Mouse (Mus musculus) liver, embryonic 11.5 days (tissue): Measurements from ENCODE around the gene Pafah1b2. TPM values are rescaled to one million over a fixed set of nuclear protein-coding genes. Genes with fewer than 3 reads are reported as not detected.

Experiments used
- ATAC-seq: fragments of 200-750 bp; cut with Nextera tagmentation; replicated peaks from 2 replicates; pipeline ENCODE4 v1.8.0; 2017; ENCODE audit warnings: moderate number of reproducible peaks, mild to moderate bottlenecking, moderate TSS enrichment, moderate library complexity; ENCODE audit not compliant: low FRiP score
- DNase-seq: peaks from one replicate; pipeline ENCODE4 v3.0.0-alpha.2; 2017; ENCODE audit warnings: low spot score
- H3K27ac ChIP-seq: fragments of 300-500 bp; sonication (generic); 2 replicates; pipeline ENCODE4 v1.5.1; 2014; ENCODE audit warnings: mild to moderate bottlenecking, low read depth, low read length, control low read depth
- H3K27me3 ChIP-seq: fragments of 300-500 bp; sonication (generic); replicated peaks from 2 replicates; pipeline ENCODE4 v1.6.1; 2014; ENCODE audit warnings: low read length, mixed read lengths; ENCODE audit not compliant: control insufficient read depth, insufficient read depth
- H3K36me3 ChIP-seq: fragments of 300-500 bp; sonication (generic); 2 replicates; pipeline ENCODE4 v1.6.1; 2014; ENCODE audit warnings: mild to moderate bottlenecking, low read length, moderate library complexity, mixed read lengths; ENCODE audit not compliant: control insufficient read depth, insufficient read depth
- H3K4me1 ChIP-seq: fragments of 300-500 bp; sonication (generic); replicated peaks from 2 replicates; pipeline ENCODE4 v1.6.1; 2014; ENCODE audit warnings: low read length, mixed read lengths; ENCODE audit not compliant: control insufficient read depth, insufficient read depth
- H3K4me2 ChIP-seq: fragments of 300-500 bp; sonication (generic); 2 replicates; pipeline ENCODE4 v1.6.1; 2014; ENCODE audit warnings: mild to moderate bottlenecking, control low read depth, moderate library complexity
- H3K4me3 ChIP-seq: fragments of 300-500 bp; sonication (generic); 2 replicates; pipeline ENCODE4 v1.5.1; 2014; ENCODE audit warnings: low read depth, low read length, control low read depth
- H3K9ac ChIP-seq: fragments of 300-500 bp; sonication (generic); 2 replicates; pipeline ENCODE4 v1.6.1; 2014; ENCODE audit warnings: low read depth, low read length, control low read depth
- H3K9me3 ChIP-seq: fragments of 300-500 bp; sonication (generic); 2 replicates; pipeline ENCODE4 v1.6.1; 2016; ENCODE audit warnings: low read length, inconsistent platforms, mixed read lengths; ENCODE audit not compliant: control insufficient read depth
- WGBS: fragments of 180-500 bp; shearing (Covaris S2); extraction: QIAGEN DNeasy Blood & Tissue Kit; methylation state at CpG from one replicate; pipeline ENCODE4 v1.1.7; 2014; 5-methylcytosine and 5-hydroxymethylcytosine counted together
- polyA plus RNA-seq: library from polyadenylated mRNA; unstranded; fragments of >200 nt; fragmentation: Nextera tagmentation; extraction: Ambion mirVana; gene quantifications from 2 replicates; pipeline ENCODE4 v1.2.1, GENCODE M21; 2014

The Pafah1b2 gene
- polyA plus RNA-seq, 1 experiment from 2014 or later = 137 TPM

DNA sequence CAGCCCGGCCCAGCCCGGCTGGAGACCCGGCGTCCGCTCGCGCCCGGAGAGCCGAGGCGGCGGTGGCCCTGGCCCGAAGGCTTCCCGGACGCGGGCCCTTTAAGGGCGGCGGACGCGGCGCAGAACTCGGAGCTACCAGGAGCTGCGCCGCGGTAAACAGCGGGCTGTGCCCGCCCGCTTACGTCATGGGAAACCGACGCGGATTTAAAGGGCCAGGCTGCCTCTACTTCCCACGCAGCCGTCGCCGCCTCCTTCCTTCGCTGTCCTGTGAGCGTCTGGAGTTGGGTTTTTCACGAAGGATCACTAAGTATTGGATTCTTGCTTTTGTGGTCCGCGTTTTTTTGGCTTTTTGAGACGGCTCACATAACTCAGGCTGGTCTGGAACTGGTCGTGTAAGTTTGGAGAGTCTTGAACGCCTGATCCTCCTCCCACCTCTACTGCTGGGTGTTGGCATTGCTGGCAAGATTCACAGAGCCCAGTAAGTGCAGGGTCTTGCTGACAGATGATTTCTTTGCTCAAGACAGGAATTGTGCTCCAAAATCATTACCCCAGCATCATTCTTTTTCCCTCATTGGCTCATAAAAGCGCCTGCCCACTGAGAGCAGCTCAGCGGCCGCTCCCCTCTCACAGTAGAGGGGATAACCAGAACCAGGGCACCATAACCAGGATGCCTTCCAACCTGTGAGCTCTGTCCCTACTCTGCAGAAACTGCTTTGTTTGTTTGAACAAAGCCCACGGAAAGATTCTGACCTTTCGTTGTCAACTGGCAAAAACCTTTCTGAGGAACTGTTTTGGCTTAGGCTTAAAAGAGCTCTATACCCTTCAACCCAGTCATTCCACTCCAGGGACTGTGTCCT lies 57.2 kb downstream of the Pafah1b2 start, which contains the start of gene Sidt2:
Sidt2 (minus strand) TSS at position 152 of the 857 bp plus-strand sequence.
- H3K4me1 ChIP-seq = peaks cover 19% of the 10 kb centered on the region
- peaks cover under 1% of the 10 kb centered on the region; the same call in 1 of the 2 replicates for H3K36me3 ChIP-seq
- H3K4me3 ChIP-seq = peak within 1 kb of the TSS; percentile 92
- peak within 1 kb of the TSS; percentile 87 for H3K27ac ChIP-seq
- 2% methylated on average over 48 of the region's 48 CpGs for WGBS
- no peaks in the 10 kb centered on the region for H3K27me3 ChIP-seq
- peak; percentile 96 for ATAC-seq
- H3K9ac ChIP-seq = peak within 1 kb of the TSS; percentile 91
- H3K4me2 ChIP-seq = peak within 1 kb of the TSS; percentile 81
- H3K9me3 ChIP-seq = no peaks in the 10 kb centered on the region
- DNase-seq = peak; percentile 85

DNA sequence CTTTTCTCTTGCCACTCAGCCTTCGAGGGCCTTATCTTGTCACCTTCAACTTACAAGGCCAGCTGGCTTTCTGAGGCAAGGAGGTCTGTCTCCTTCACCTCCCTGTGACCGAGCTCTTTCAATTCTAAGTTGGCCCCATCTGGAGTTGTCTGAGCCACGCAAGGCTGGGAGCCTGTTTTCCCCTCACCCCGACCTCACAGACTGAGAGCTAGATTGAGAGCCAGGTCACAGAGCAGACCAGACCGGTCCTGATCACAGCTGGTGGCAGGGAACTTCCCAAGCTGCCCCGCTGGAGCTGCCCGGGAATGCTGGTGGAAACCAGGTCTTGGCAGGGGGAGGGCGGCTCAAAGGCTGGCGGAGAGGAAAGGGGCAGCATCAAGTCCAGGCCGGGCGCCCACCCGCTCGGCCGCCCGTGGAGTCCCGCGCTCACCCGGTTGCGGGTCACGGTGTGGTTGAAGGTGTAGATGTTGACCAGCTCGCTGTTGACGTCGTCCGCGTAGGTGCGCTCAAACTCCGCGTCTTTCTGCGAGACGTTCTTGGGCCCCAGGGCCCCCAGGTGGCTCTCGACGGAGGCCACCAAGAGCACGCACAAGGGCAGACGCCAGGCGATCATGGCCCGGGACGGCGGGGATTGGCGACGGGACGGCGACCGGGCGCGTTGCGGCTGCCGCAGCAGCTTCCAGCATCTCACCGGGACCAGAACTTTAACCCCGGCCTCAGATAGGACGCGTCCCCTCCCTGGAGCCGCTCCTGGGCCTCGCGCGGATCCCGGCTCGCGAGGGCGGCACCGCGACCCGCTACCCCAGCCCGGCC lies 58.0 kb downstream of the Pafah1b2 start:
- peak overlapping the region; percentile 81 for H3K4me2 ChIP-seq
- H3K9ac ChIP-seq = peak overlapping the region; percentile 91
- peak overlapping the region; percentile 92 for H3K4me3 ChIP-seq
- WGBS = under 1% methylated on average over 62 of the region's 63 CpGs
- H3K27ac ChIP-seq = peak overlapping the region; percentile 87
- peaks cover 19% of the 10 kb centered on the region for H3K4me1 ChIP-seq
- H3K36me3 ChIP-seq = peaks cover 8% of the 10 kb centered on the region
- H3K27me3 ChIP-seq = no peaks in the 10 kb centered on the region
- H3K9me3 ChIP-seq = no peaks in the 10 kb centered on the region
- ATAC-seq = peak; percentile 62
- DNase-seq = peak; percentile 74

DNA sequence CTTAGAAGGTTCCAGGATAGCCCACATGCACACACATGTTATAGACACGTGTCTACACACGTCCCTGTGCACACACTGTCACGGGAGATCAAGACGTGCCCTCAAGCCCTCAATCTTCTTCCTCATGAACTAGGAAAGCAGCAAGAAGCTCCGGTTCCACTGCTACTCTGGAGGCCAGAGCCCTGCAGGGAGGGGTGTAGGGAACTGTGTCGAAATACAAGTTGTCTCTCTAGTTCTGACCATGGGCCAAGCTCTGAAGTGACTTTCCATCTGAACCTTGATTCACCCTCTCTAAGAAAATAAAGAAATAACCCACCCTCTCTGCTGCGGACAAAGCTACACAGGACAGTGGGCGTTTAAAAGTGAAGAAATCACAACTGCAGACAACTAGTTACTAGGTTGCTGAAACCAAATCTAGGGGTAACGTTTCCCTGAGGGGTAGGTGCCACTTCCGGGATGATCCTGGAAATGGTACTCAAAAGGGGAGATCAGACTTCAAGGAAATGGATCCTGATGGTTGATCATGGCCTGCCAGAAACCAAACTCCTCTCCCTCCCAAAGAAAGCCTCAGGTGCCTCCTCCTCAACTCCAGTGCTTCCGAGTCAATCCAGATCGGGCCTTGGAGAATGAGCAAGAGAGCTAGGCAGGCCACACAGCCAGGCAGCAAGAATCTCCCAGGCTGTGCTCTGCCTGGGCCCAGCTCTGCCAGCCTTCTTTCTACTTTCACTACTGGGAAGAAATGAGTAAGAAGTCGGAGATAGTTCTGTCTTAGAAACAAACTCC lies 58.8 kb downstream of the Pafah1b2 start:
- Histone ChIP-seq H3K27ac (no peak overlapping the region; the same call in 1 of the 2 replicates), H3K4me1 (peaks cover 19% of the 10 kb centered on the region), H3K36me3 (peaks cover 12% of the 10 kb centered on the region), H3K9me3 (no peaks in the 10 kb centered on the region), H3K27me3 (no peaks in the 10 kb centered on the region), H3K4me3 (peak overlapping the region; percentile 92), H3K4me2 (peak overlapping the region; percentile 81), H3K9ac (peak overlapping the region; percentile 91)
- 59% methylated on average over 13 of the region's 13 CpGs for WGBS
- no peak for ATAC-seq
- DNase-seq = no peak

DNA sequence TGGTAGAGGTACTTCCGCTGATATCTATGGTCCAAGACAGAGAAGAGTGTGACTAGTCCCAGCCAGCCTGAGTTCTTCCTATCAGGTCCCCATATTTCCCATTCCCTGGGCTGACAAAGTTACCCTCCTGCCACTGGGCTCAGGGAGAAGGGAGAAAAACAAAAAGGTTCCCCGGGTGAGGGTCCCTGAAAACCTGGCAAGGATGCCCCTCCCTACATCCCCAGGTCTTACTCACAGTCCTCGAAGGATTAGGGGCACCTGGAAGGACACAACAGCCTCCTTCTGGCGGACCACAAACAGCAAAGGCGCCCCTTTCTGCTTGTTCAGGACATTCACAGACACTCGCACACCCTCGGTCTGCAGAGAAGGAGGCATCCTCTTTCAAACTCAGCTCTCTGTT lies 59.6 kb downstream of the Pafah1b2 start:
- 84% methylated on average over 7 of the region's 7 CpGs for WGBS
- Histone ChIP-seq H3K9me3 (no peaks in the 10 kb centered on the region), H3K4me2 (peak overlapping the region; percentile 81), H3K4me1 (peaks cover 19% of the 10 kb centered on the region), H3K27ac (no peak overlapping the region), H3K9ac (no peak overlapping the region), H3K27me3 (no peaks in the 10 kb centered on the region), H3K4me3 (peak overlapping the region; percentile 92; the same call in 1 of the 2 replicates), H3K36me3 (peaks cover 15% of the 10 kb centered on the region)
- DNase-seq (no peak), ATAC-seq (no peak)

DNA sequence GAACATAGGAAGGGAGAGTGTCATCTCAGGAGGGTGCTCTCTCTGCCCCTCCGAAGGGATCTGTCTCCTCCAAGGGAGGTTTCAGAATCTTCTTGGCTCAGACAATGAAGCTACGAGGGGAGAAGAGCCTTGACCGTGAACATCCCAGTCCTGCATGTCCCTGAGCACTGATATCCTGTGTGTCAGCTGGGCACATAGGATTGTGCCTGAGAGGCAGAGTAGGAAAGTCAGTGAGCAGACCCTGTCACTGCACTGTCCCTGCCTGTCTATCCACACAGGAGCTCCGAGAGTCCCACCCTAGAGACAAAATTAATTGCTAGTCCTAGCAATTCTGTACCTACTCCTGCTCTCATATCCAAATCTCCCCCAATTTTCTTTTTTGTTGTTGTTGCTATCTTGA lies 60.4 kb downstream of the Pafah1b2 start:
- no peak overlapping the region for H3K4me3 ChIP-seq
- no peaks in the 10 kb centered on the region for H3K9me3 ChIP-seq
- no peaks in the 10 kb centered on the region for H3K27me3 ChIP-seq
- peaks cover 19% of the 10 kb centered on the region for H3K4me1 ChIP-seq
- 88% methylated on average over 4 of the region's 4 CpGs for WGBS
- DNase-seq (no peak), ATAC-seq (no peak)
- H3K27ac ChIP-seq = no peak overlapping the region
- H3K4me2 ChIP-seq = no peak overlapping the region
- H3K36me3 ChIP-seq = peaks cover 15% of the 10 kb centered on the region
- H3K9ac ChIP-seq = no peak overlapping the region

DNA sequence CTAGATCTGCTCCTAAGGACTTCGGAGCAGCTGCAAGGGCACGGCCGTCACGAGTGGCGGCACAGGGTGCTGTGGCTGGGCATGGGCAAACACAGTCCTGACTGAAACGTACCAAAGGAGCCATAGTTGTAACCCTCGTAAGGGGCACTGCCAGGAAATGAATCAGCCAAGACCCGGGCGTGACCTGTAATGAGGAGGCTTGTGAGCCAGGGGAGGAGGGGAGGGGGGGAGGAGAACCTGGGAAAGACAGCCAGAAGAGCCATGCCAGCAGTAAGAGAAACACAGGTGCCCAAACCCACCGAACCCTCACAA lies 65.7 kb downstream of the Pafah1b2 start:
- H3K27ac ChIP-seq = no peak overlapping the region
- 85% methylated on average over 10 of the region's 10 CpGs for WGBS
- H3K36me3 ChIP-seq = peaks cover 36% of the 10 kb centered on the region
- peaks cover 27% of the 10 kb centered on the region for H3K4me1 ChIP-seq
- no peaks in the 10 kb centered on the region for H3K27me3 ChIP-seq
- no peak overlapping the region for H3K4me3 ChIP-seq
- no peak for DNase-seq
- H3K9me3 ChIP-seq = no peaks in the 10 kb centered on the region
- no peak overlapping the region for H3K4me2 ChIP-seq
- H3K9ac ChIP-seq = no peak overlapping the region
- no peak for ATAC-seq

DNA sequence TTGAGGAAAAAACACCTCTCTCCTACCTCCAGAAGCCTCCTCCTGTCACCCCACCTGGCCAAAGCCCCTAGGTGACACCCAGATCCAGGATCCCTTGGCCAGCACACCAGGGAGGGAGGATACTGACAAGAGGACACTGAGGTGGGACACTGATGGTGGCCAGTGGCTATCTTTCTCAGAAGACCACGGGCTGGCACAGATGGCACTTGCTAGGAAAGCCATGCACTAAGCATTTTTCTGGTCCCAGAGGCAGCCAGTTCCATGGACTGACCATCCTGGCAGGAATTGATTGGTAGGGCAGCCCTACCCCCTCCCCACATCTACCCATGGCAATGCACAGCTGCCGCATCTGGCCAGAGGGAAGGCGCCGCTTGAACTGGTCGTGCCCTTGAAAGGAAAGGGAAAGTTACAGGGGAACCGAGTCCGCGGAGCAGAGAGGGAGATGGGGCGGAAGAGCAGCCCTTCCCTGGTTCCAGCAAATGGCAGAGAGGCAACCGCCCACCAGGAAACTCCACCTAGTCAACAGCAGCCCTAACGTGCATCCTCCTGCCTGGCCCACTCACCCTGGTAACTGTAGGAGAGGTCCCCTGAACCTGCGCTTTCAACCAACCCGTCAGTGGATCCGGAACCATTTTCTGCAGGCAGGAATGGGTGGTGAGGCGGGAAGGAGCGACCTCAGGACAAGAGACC lies 66.2 kb downstream of the Pafah1b2 start:
- peaks cover 30% of the 10 kb centered on the region for H3K4me1 ChIP-seq
- H3K9ac ChIP-seq = no peak overlapping the region
- no peaks in the 10 kb centered on the region for H3K27me3 ChIP-seq
- H3K36me3 ChIP-seq = peaks cover 41% of the 10 kb centered on the region
- H3K4me2 ChIP-seq = no peak overlapping the region
- WGBS = 86% methylated on average over 16 of the region's 16 CpGs
- DNase-seq = no peak
- ATAC-seq = no peak
- H3K27ac ChIP-seq = no peak overlapping the region
- H3K9me3 ChIP-seq = no peaks in the 10 kb centered on the region
- H3K4me3 ChIP-seq = no peak overlapping the region

DNA sequence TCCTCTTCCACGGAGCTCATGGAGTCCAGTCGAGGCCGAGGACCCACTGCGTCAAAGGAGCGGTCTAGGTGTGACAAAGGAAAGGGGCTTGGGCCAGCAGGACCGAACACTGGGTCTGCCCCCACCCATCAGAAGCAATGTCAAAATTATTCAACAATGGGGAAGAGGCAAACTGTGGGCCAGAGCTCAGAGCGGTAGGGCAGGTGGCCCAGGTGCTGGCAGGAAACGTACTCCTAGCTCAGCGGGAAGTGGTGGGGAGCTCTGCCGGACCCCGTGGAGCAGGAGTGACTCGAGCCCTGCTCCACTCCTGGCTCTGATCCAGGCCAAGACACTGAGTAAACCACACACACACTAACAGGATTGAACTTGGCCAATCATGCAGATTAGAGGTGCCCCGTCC lies 66.8 kb downstream of the Pafah1b2 start:
- Histone ChIP-seq H3K9me3 (no peaks in the 10 kb centered on the region), H3K4me2 (no peak overlapping the region), H3K27ac (no peak overlapping the region; the same call in 1 of the 2 replicates), H3K4me1 (peaks cover 32% of the 10 kb centered on the region), H3K36me3 (peaks cover 43% of the 10 kb centered on the region), H3K9ac (no peak overlapping the region), H3K27me3 (no peaks in the 10 kb centered on the region), H3K4me3 (no peak overlapping the region)
- DNase-seq (no peak), ATAC-seq (no peak)
- 93% methylated on average over 13 of the region's 13 CpGs for WGBS
